Mouse (Mus musculus) brain, embryonic 14.5 days (tissue): Measurements from ENCODE around the gene Zfp420.

Experiments
- CTCF ChIP-seq: fragments of 200-500 bp; IDR thresholded peaks from 2 replicates; pipeline ENCODE4 v1.5.1; 2012; ENCODE audit warnings: inconsistent platforms, mild to moderate bottlenecking, moderate library complexity, borderline replicate concordance; ENCODE audit not compliant: insufficient read depth, insufficient read length; ENCODE audit errors: extremely low read depth
- POLR2A ChIP-seq: fragments of 200-500 bp; IDR thresholded peaks from 2 replicates; pipeline ENCODE4 v1.6.1; 2012; ENCODE audit warnings: mild to moderate bottlenecking, inconsistent platforms, borderline replicate concordance; ENCODE audit not compliant: poor library complexity, insufficient read depth, insufficient read length, severe bottlenecking; ENCODE audit errors: extremely low read depth

DNA sequence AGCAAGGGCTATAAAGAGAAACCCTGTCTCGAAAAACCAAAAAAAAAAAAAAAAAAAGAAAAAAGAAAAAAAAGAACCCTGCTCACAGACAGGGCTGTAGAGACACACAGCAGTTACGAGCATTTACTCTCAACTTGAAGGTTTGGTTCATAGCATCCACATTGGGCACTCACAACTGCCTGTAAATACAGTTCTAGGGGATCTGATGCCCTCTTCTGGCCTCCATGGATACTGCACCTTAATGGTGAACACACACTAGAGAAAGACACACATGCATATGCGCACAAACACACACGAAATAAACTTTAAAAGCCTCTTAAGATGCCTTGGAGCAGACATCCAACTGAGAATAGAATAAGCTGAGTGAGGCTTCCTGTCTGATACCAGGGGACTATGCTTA, 38.6 kb downstream of the Zfp420 start:
- TF ChIP-seq CTCF (no peak), POLR2A (no peak)
